Mouse (Mus musculus) C2C12 (cell line): ENCODE measurements around the gene Fiz1. TPM values are rescaled to one million over a fixed set of nuclear protein-coding genes. Genes with fewer than 3 reads are reported as not detected.
A peak's percentile ranks its signal among the peaks of the same experiment; 100 is the strongest.

Experiments
- H3K27me3 ChIP-seq: one replicate; pipeline ENCODE4 v1.6.1; 2011; ENCODE audit not compliant: control insufficient read depth, insufficient read depth, insufficient read length
- H3K36me3 ChIP-seq: one replicate; pipeline ENCODE4 v1.6.1; 2011; ENCODE audit not compliant: control insufficient read depth, insufficient read depth
- H3K4me3 ChIP-seq: one replicate; pipeline ENCODE4 v1.5.1; 2011; ENCODE audit warnings: mild to moderate bottlenecking, control low read depth; ENCODE audit not compliant: poor library complexity, insufficient read depth, severe bottlenecking
- H3K79me2 ChIP-seq: one replicate; pipeline ENCODE4 v1.6.1; 2011; ENCODE audit not compliant: control insufficient read depth, insufficient read depth
- H3K79me3 ChIP-seq: one replicate; pipeline ENCODE4 v1.6.1; 2011; ENCODE audit warnings: low read depth, control low read depth
- H3ac ChIP-seq: one replicate; pipeline ENCODE3; 2011; ENCODE audit warnings: low read depth; ENCODE audit not compliant: control insufficient read depth, insufficient read length
- CEBPB ChIP-seq: IDR thresholded peaks from one replicate; pipeline ENCODE4 v1.6.1; 2011; ENCODE audit warnings: low read depth, mild to moderate bottlenecking, control low read depth, moderate library complexity
- CTCF ChIP-seq: IDR thresholded peaks from one replicate; pipeline ENCODE4 v1.5.1; 2011; ENCODE audit not compliant: control insufficient read depth, insufficient read depth, insufficient read length
- FOSL1 ChIP-seq: IDR thresholded peaks from one replicate; pipeline ENCODE4 v1.8.0; 2011; ENCODE audit warnings: mild to moderate bottlenecking, low read length; ENCODE audit not compliant: poor library complexity, insufficient read depth, severe bottlenecking
- MAX ChIP-seq: IDR thresholded peaks from one replicate; pipeline ENCODE4 v1.6.1; 2011; ENCODE audit warnings: mild to moderate bottlenecking, control low read depth
- MYOD1 ChIP-seq: IDR thresholded peaks from one replicate; pipeline ENCODE4 v1.6.1; 2011; ENCODE audit warnings: low read depth; ENCODE audit not compliant: control insufficient read depth, insufficient read length
- MYOG ChIP-seq: IDR thresholded peaks from one replicate; pipeline ENCODE4 v1.6.1; 2011; ENCODE audit not compliant: control insufficient read depth, insufficient read length; ENCODE audit errors: extremely low read depth
- USF1 ChIP-seq: IDR thresholded peaks from one replicate; pipeline ENCODE4 v1.6.1; 2011; ENCODE audit warnings: low read depth, mild to moderate bottlenecking, control low read depth, moderate library complexity
- polyA plus RNA-seq: library from polyadenylated mRNA; unstranded; fragments of >200 nt; fragmentation: generic; extraction: Trizol; gene quantifications from one replicate; pipeline ENCODE4 v1.2.1, GENCODE M21; 2012; ENCODE audit warnings: missing spikeins

Fiz1 gene
- polyA plus RNA-seq, 1 experiment: 30.6 TPM

GRCm38 (mm10) chr7:5052931-5053343 is 38.4 kb upstream of the Fiz1 start:
- H3K36me3 ChIP-seq: no peaks in the 10 kb centered on the region
- H3K4me3 ChIP-seq: no peak overlapping the region
- H3K79me2 ChIP-seq: no peaks in the 10 kb centered on the region
- no peaks in the 10 kb centered on the region for H3K79me3 ChIP-seq
- H3K27me3 ChIP-seq: peaks cover 11% of the 10 kb centered on the region
- TF ChIP-seq USF1 (no peak), CTCF (no peak), MYOG (no peak), MYOD1 (no peak), FOSL1 (no peak), CEBPB (no peak), MAX (no peak)
- no peak overlapping the region for H3ac ChIP-seq

- Histone ChIP-seq H3K27me3 (peaks cover 11% of the 10 kb centered on the region), H3K79me2 (no peaks in the 10 kb centered on the region), H3K79me3 (no peaks in the 10 kb centered on the region), H3K36me3 (no peaks in the 10 kb centered on the region), H3K4me3 (no peak overlapping the region), H3ac (no peak overlapping the region)
- no peak for TF ChIP-seq USF1
- TF ChIP-seq CTCF: no peak
- TF ChIP-seq MYOD1: no peak
- TF ChIP-seq MAX: no peak
- TF ChIP-seq FOSL1: no peak
- TF ChIP-seq CEBPB: no peak
- no peak for TF ChIP-seq MYOG
Observed at GRCm38 (mm10) chr7:5052438-5052837, 37.9 kb upstream of the Fiz1 start.

DNA sequence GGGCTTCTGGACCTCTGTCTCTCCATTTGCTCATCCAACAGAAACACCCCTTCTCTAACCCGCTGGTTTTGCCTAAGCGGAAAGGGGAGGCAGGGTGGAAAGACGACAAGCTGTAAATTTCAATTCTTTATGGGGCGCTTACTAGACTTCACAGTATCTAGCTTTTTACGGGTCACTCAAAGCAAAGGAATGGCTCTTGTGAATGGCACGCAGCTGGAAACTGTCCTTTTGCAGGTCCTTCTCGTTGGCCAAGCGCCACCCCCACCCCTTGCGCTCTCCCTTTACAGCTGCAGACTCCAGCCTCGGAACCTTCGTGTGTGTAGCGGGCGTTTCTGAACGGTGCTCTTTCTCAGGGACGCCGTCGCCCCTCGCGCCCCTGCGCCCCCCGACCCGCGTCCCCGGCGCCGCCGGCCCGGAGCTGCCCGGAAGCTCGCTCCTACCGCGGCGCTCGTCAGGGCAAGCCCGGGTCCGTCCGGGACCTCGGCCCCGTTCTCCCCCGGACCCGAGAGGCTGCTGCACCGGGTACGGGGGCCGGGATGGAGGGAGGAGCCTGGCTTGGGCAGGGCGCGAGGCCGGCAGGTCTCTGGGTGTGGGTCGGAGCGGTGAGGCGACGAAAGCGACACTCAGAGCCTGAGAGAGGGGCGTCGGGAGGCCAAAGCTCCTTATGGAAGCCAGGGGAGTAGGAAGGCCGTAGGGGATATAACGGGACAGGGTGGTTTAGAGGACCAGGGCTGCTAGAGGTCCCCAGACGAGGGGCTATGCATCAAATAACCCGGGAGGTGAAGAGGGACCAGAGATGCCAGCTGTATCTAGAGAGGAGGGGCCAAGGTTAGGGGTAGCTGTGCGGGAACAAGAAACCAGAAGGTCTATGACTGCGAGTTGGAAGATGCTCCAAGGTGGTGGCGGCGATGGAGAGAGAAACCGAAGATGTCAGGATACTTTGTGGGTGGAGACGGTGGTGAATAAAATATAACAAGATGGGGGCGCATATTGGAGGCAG is 37.0 kb upstream of the Fiz1 start, which contains the start of gene Zfp580:
Gene Zfp580, plus strand, starts transcription at position 346 of the 1,000 bp plus-strand sequence.
- H3K36me3 ChIP-seq: no peaks in the 10 kb centered on the region
- peak within 1 kb of the TSS; percentile 75 for H3ac ChIP-seq
- no peaks in the 10 kb centered on the region for H3K79me2 ChIP-seq
- peaks cover 4% of the 10 kb centered on the region for H3K27me3 ChIP-seq
- H3K79me3 ChIP-seq: no peaks in the 10 kb centered on the region
- peak within 1 kb of the TSS; percentile 38 for H3K4me3 ChIP-seq
- TF ChIP-seq MAX (peak; percentile 35), MYOG (no peak)

GRCm38 (mm10) chr7:5047313-5047712 is 32.8 kb upstream of the Fiz1 start:
- H3K4me3 ChIP-seq: no peak overlapping the region
- H3K27me3 ChIP-seq: no peaks in the 10 kb centered on the region
- no peaks in the 10 kb centered on the region for H3K79me3 ChIP-seq
- no peaks in the 10 kb centered on the region for H3K79me2 ChIP-seq
- H3K36me3 ChIP-seq: no peaks in the 10 kb centered on the region
- TF ChIP-seq MAX: no peak
- no peak for TF ChIP-seq USF1
- no peak for TF ChIP-seq MYOG
- no peak for TF ChIP-seq CTCF
- TF ChIP-seq FOSL1: no peak
- no peak for TF ChIP-seq MYOD1
- TF ChIP-seq CEBPB: no peak
- no peak overlapping the region for H3ac ChIP-seq

- Histone ChIP-seq H3K4me3 (no peak overlapping the region), H3K79me3 (no peaks in the 10 kb centered on the region), H3K27me3 (no peaks in the 10 kb centered on the region), H3K36me3 (no peaks in the 10 kb centered on the region), H3K79me2 (no peaks in the 10 kb centered on the region), H3ac (no peak overlapping the region)
- TF ChIP-seq CEBPB (no peak), MYOD1 (no peak), MYOG (no peak), USF1 (no peak), CTCF (no peak), MAX (no peak), FOSL1 (no peak)
Observed at GRCm38 (mm10) chr7:5046112-5046511, 31.6 kb upstream of the Fiz1 start.
